Mouse (Mus musculus) testis, adult 2 months (tissue): ENCODE measurements around the gene Pros1.

ENCODE experiments used
- CTCF ChIP-seq: fragments of 200-500 bp; IDR thresholded peaks from 2 replicates; pipeline ENCODE4 v1.5.1; 2012; ENCODE audit warnings: low read depth, mild to moderate bottlenecking, inconsistent platforms, low read length, moderate library complexity; ENCODE audit not compliant: control insufficient read depth, insufficient read depth, insufficient replicate concordance
- POLR2A ChIP-seq: fragments of 200-500 bp; IDR thresholded peaks from 2 replicates; pipeline ENCODE4 v1.6.1; 2012; ENCODE audit warnings: low read depth, mild to moderate bottlenecking, inconsistent platforms, low read length, moderate library complexity; ENCODE audit not compliant: control insufficient read depth

DNA sequence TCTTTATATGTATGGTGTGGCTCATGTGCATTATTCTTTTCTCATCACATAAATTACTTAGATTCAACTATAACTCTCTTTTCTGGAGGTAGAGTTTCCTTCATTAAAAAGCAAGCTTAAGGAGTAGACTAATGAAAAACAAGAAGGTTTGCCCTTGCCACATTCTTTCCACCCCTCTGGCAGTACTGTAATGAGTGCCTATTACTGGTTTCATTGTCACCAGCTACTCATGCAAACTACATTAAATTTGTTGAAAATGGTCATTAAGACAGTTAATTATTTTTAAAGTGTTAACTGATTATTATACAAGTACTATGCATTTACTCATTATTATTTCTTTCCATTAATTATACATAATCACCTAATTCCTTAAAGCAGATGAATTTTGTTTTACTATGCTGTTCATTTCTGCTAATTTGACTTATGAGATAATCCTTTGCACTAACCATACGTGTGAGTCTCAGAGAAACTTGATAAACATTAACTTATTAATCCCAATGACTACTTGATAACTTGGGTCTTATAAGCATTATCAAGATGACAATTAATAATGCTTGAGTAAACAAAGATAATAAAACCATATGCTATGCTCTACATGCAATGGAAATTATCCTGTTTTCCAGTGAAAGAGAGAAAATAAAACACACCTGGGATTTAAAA, 117.7 kb downstream of the Pros1 start:
- no peak for TF ChIP-seq CTCF
- no peak for TF ChIP-seq POLR2A
